Mouse (Mus musculus) thymus, postnatal 36 days (tissue): Measurements from ENCODE around the gene Ccdc148.
A peak's percentile ranks its signal among the peaks of the same experiment; 100 is the strongest.

Experiments used
- DNase-seq, 2 experiments: peaks; one replicate each; pipeline ENCODE4 v3.0.0; 2022; ENCODE audit warnings: mixed read lengths in 2 of 2

Gene Ccdc148

GRCm38 (mm10) chr2:59178191-59178590, 17.7 kb upstream of the Ccdc148 start:
- no peak for DNase-seq

DNA sequence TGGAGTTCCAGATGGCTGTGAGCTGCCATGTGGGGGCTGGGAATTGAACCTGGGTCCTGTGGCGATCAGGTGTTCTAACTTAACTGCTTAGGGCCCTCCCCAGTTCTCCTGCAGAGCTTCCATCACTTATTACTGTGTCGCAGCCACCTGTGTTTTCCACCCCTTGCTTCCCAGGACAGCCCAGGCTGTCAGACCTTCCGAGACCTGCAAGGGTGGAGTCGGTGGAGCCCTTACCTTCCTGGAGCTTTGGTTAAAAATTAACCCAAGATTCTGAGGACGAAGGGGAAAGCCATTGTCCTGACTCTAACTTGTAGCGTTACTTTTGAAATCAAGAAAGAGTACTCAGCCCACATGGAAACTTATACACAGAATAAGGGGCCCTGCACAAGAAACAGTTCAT, 15.4 kb upstream of the Ccdc148 start:
- DNase-seq: no peak

- DNase-seq: no peak
Observed at GRCm38 (mm10) chr2:59171533-59171932, 11.1 kb upstream of the Ccdc148 start.

DNA sequence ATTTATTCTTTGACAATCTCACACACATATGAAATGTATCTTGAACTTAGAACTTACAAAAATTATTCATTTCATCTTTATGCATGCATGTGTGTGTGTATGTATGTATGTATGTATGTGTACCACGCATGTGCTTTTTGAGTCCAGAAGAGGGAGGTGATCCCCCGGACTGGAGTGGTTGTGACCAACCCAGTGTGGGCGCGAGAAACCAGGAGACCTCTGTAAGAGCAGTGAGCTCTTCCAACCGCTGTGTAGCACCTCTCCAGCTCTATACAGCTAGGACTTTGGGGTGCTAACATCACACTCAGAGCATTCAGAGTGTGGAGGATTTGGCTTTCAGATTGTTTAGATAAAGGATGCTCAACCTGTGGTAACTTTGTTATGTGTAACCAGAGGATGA, 10.1 kb upstream of the Ccdc148 start:
- DNase-seq: no peak

DNA sequence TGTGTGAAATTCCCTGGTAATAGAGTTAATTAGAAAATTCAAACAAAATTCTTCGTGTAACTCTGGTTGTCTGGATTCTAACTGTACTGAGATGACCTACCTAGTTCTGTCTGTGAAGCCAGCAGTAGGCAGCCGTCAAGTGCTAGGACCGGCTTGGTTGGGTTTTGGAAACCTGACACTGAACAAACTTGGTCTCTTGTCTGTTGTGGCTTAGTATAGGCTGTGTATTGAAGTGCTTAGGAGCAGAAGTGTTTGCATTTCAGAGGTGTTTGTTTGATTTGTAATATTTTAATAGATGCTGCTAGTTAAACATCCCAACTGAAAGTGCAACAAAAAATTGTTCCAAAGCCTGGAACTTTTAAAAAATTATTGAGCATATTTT, 9.7 kb upstream of the Ccdc148 start:
- no peak for DNase-seq

DNA sequence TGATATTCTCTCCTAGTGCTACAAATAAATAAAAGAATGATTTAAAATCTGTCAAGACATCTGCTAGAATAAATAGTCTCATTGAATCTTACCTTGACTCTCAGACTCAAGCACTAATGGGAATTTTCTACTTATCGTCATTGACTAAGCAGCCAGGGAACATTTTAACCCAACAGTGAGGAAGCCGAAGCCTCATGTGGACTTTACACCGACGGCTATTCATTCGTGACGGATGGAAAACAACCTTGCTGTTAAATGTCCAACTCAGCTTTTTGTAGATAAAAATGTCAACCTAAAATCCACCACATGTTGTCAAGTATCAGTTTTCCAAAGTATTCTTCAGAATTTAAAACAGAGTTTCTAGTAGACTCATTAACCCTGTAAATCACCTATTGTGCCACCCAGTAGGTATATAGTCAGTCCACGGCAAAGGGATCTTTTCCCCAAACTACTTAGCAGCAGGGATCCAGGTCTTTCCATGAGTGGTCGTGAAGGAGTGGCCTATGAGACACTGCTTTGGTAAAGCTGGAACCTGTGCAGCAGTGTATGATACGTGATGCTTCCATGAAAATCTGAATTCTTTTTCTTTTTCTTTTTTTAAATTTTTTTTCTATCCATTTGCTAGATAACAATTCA, 9.2 kb upstream of the Ccdc148 start:
- DNase-seq: no peak

- DNase-seq: no peak
Observed at GRCm38 (mm10) chr2:59167830-59168229, 7.3 kb upstream of the Ccdc148 start.

DNA sequence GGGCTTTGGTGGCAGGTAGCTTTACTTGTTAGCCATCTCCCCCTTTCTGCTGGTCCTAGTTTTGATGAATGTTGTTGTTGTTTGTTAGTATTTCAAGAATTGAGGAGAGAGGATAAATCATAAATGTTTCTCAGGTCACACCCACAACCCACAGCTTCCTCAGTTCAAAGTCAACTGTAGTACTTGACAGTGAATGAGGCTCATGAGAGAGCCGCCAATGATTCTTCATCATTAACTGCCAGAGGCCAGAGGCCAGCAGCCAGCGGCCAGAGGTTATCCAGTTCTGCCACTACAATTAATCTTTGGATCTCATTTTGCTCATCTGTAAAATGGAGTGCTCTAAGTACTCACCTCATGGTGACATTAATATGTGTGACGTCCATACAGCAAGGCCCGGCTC, 6.5 kb upstream of the Ccdc148 start:
- no peak for DNase-seq

DNA sequence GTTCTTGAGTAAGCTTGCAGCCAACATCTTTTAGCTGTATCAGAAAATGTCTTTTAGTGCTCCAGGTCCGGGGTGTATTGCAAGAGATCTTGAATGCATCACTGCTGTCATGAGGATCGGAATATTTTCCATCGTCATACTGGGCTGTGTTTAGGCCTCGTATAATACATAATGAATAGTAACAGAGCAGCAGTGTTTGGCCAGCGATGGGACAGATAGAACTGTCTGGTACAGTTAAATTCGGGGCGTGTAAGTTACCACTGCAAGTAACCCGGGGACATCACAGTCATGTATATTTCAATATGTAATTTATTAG, 1.8 kb upstream of the Ccdc148 start:
- no peak for DNase-seq

DNA sequence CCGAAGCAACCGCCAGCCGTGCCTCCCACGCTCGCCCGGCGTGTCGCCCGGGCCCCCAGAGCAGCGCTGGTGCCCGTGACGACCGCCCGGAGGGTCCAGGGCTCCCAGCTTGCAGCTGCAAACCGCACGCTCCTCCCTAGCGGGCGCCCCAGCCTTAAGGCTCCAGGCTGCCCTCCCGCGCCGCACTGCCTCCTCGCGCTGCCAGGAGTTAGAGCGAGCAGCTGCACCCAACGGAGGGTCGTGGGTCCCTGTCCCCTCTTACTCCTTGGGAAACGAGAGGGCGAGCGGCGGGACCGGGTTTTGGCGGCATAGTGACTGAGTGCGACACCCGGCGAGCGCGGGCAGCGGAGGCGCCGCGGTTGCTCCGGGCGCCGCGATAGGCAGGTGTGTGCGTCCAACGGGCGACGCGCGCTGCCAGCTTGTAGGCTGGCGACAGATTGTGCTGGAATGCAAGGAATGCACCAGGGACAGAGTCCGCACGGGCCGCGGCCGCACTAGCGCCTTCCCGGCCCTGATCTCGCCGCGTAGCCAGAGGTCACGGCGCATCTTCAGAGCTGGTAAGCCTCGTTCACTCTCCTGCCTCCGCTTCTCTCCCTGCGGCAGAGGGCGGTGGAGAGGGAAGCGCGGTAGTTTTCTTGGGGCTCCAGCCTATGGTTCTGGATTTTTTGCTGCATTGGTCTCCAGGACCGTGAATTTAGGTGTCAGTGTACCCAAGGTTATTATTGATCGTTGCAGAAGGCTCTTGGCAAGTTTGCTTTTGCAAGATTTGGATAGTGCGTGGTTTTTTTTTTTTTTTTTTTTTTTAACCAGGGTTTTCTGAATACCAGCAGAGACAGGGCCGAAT, 1.2 kb upstream of the Ccdc148 start:
- peak; percentile 68 to 76 for DNase-seq

- DNase-seq: peak; percentile 31 to 55
Observed at GRCm38 (mm10) chr2:59161021-59161440, 548 bp upstream of the Ccdc148 start.

DNA sequence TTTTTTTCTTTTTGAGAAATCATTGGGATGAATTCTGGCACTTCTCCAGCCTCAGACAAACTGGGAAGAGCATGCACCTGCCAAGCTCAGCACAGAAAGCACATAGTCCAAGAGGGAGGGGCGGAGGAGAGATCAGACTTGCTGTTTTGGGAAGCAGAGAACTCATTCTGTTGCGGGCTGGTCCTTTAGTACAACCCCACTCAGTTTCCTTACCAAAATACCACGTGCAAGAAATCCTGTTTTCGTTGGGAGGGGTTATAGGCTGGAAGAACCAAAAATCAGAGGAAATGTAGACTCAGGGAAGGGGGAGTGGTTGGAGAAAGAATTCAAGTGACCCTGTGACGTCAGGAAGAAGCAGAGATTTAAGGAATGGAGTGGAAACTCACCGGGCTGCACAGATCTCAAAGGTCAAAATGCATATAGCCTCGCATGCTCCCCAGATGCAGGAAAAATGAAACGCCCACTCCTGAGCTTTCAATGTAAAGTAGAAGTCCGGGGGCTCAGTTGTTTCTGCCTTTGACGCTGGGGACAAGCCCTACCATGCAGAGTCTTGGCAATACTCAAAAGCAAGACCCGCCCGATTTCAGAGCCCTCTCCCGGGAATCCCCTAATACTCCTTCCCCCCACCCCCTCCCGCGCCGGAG, 400 bp downstream of the Ccdc148 start:
- DNase-seq: no peak

DNA sequence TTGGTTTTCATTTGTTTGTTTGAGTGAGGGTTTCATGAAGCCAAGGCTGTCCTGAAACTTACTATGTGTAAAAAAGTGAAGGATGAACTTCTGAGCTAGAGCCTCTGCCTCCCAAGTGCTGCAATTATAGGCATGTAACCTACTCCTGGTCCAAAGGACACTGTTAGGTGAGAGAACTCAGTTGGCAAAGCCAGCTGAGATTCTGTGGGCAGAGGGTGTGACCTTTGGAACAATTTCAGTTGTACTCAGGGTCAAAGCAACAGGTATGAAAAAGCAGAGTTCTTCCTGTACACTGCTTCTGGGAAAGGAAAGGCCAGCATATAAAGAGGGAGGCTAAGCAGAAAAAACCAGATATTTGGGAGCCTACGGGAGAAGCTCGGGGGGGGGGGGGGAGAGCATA, 2.4 kb downstream of the Ccdc148 start:
- DNase-seq: no peak

DNA sequence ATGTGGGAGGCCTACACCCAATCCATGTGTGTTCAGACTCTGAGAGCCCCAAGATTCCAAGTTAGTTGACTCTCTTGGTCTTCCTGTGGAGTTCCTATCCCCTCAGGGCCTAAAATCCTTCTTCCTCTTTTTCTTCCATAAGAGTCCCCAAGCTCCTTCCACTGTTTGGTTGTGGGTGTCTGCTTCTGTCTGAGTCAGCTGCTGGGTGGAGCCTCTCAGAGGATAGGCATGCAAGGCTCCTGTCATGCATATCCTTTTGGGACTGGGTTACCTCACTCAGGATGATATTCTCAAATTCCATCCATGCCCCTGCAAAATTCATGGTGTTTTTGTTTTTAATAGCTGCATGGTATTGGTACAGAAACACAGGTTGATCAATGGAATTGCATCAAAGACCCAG, 5.1 kb downstream of the Ccdc148 start:
- DNase-seq: no peak

DNA sequence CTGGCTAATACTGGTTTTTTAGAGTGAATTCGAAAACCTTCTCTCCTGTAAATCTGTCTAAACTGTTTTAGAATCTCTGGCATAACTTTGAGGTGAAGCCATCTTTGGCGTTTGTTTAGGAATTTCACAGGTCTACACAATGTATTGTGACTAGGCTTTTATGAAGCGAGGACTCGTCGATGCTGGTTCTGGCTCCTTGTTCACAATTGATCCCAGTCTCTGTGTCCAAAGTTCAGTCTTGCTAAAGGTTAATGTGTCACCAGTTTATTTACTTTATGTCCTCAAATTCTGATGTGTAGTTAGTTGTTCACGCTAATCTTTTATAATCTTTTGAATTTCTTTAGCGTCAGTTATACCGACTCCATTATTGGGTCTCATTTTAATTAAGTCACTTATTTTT, 29.4 kb downstream of the Ccdc148 start:
- DNase-seq: no peak

DNA sequence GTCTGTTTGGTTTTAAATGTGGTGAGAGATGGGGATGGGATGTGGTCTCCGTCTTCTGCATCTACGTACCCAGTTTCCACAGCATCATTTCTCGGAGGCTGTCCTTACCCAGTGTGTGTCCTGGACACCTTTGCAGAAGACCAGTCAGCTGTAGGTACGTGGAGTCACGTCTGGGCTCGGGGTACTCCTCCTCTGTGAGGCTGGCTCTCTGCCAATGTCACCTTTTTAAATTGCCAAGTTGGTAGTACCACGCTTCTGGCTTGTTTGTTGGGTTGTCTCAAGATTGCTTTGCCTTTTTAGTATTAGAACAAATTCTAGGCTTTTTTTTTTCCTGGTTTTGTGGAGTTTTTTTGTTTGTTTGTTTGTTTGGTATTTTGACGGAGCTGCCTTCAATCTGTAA, 30.7 kb downstream of the Ccdc148 start:
- no peak for DNase-seq

- DNase-seq: no peak
Observed at GRCm38 (mm10) chr2:59129023-59129422, 31.5 kb downstream of the Ccdc148 start.

DNA sequence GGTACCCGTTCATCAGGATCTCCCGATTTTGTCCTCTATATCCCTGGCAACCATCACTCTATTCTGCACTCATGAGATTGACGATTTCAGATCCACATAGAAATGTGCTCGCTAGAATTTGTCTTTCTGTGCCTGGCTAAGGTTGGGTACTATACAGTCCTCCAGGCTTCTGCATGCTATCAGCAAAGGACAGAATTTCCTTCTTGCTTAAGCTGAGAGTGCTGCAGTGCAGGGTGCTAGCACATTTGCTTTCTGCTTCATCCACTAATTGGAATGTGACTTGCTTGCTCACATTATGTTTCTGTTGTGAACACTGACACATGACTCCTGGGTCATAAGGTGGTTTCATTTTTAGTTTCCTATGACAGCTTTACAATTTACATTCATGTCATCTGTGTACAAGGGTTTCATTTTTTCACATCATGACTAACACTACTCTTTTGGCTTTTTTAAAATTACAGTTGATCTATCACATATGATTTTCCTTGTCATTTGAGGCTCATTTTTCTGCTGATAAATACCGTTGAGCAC, 104.8 kb downstream of the Ccdc148 start:
- DNase-seq: no peak

- DNase-seq: no peak
Observed at GRCm38 (mm10) chr2:59054339-59054738, 106.1 kb downstream of the Ccdc148 start.

GRCm38 (mm10) chr2:59053461-59054039, 106.9 kb downstream of the Ccdc148 start:
- no peak for DNase-seq

DNA sequence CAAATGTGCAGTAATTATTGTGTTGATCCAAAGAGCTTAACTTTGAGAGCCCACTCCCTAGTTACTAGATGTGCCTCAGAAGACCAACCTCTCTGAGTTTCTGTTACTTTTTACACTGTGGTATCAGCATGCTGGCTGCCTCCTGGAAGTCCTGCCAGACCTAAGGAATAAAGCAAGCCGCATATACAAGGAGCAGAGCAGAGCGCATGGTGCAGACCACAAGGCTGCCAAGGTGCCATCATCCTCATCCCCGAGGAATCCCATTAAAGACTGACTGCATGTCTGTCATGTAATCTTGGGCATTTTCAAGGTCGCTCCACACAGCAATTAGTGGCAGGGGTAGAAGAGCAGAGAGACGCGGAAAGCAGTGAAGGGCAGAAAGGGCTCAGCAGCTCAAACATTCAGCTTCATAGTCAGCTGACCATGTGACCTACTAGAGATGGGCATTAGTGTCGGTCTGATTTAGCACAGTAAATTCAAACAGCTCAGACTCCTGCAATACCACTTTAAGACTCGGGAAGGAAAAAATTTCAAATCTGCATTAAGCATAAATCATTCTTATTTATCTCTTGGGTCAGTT, 110.1 kb downstream of the Ccdc148 start:
- DNase-seq: no peak

DNA sequence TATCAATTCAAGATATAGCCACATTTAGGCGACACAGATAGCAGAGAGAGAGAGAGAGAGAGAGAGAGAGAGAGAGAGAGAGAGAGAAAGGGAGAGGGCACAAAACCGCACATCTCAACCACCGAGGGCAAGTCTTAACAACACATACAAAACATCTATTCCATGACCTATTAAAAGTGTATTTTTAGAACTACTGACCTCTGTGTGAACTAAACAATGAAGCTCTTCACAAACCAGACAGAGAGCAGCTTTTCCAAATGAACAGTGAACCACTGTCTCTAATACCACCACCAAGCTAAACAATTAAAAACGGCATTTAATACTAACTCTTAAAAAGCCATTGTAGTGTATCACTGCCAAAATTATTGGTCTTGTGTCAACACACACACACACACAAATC, 110.8 kb downstream of the Ccdc148 start:
- no peak for DNase-seq

DNA sequence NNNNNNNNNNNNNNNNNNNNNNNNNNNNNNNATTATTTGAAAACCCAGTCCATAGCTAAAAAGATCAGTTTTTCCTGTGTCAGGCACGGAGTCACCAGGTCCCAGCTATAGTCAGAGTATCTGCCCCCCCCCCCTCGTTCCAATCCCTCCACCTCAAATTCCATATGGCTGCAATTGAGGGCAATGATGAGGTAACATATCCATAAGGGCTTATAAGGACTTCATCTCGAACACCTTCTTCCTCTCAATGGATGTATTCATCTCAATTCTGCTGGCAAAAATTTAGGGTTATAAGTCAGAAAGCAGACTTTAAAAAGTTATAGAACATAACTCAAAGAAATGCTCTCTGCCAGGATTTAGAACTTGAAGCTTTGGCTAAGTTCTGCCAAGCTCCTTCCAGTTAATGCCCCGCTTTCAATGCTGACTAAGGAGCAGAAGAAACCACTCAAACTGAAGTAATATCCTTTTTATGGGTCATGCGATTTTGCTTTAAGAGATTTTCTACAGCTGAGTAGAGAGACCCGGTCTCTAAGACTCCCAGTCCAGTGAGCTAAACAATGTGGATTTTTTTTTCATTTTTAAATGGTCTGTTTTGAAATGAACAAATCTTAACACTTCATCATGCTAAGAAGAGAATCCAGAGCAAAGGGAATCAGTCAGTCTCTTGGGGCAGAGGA, 111.6 kb downstream of the Ccdc148 start:
- no peak for DNase-seq
